Mouse (Mus musculus) megakaryocyte, embryonic 14.5 days (primary cell): ENCODE data around the gene Hbb-y. TPM values are rescaled to one million over a fixed set of nuclear protein-coding genes. Genes with fewer than 3 reads are reported as not detected.
"Not testable (repeated sequence)": the region's sequence is repeated elsewhere in the genome, so short reads cannot be mapped to it uniquely, and the experiment has no call there.

ENCODE experiments used
- H3K27me3 ChIP-seq: replicated peaks from 2 replicates; pipeline ENCODE3; 2012; ENCODE audit warnings: inconsistent platforms
- H3K36me3 ChIP-seq: replicated peaks from 2 replicates; pipeline ENCODE3; 2012; ENCODE audit warnings: low read length, inconsistent platforms, mixed read lengths
- H3K4me1 ChIP-seq: 2 replicates; pipeline ENCODE4 v1.6.1; 2012; ENCODE audit warnings: inconsistent platforms
- H3K4me3 ChIP-seq: replicated peaks from 2 replicates; pipeline ENCODE3; 2012; ENCODE audit warnings: moderate library complexity, mild to moderate bottlenecking, inconsistent platforms
- H3K9me3 ChIP-seq: 2 replicates; pipeline ENCODE4 v1.6.1; 2012; ENCODE audit warnings: inconsistent platforms
- FLI1 ChIP-seq: IDR thresholded peaks from 2 replicates; pipeline ENCODE4 v1.6.1; 2012; ENCODE audit warnings: low read length, inconsistent platforms, mixed read lengths
- GATA1 ChIP-seq: IDR thresholded peaks from 3 replicates; pipeline ENCODE4 v1.6.1; 2012; ENCODE audit warnings: mixed read lengths, low read length, inconsistent platforms, borderline replicate concordance
- polyA plus RNA-seq: library from polyadenylated mRNA; stranded (reverse); fragments of >175 nt; gene quantifications from 2 replicates; pipeline ENCODE4 v1.2.3, GENCODE M21; 2012; ENCODE audit warnings: low replicate concordance; ENCODE audit not compliant: insufficient read depth

Gene Hbb-y
- polyA plus RNA-seq, 1 experiment = 3.6 TPM

- Histone ChIP-seq H3K27me3 (no peaks in the 10 kb centered on the region), H3K4me1 (peaks cover 43% of the 10 kb centered on the region), H3K4me3 (peak within 1 kb of the TSS; percentile 38), H3K9me3 (no peaks in the 10 kb centered on the region), H3K36me3 (no peaks in the 10 kb centered on the region)
- TF ChIP-seq GATA1 = no peak
- TF ChIP-seq FLI1 = no peak
Observed at GRCm38 (mm10) chr7:103813766-103814165, 39.2 kb downstream of the Hbb-y start, which contains the start of gene Hbb-bt. Gene Hbb-bt (minus strand): TSS chr7:103813996.

- H3K36me3 ChIP-seq, H3K9me3 ChIP-seq, H3K4me3 ChIP-seq, H3K27me3 ChIP-seq: not testable (repeated sequence)
- H3K4me1 ChIP-seq = peaks cover 45% of the 10 kb centered on the region
Observed at GRCm38 (mm10) chr7:103813152-103813551, 39.9 kb downstream of the Hbb-y start.

- H3K4me1 ChIP-seq = peaks cover 45% of the 10 kb centered on the region
- no peaks in the 10 kb centered on the region for H3K27me3 ChIP-seq
- no peaks in the 10 kb centered on the region for H3K9me3 ChIP-seq
- H3K4me3 ChIP-seq = peak overlapping the region; percentile 47
- TF ChIP-seq GATA1 (no peak), FLI1 (no peak)
- H3K36me3 ChIP-seq = no peaks in the 10 kb centered on the region
Observed at GRCm38 (mm10) chr7:103812174-103812573, 40.8 kb downstream of the Hbb-y start.

- no peaks in the 10 kb centered on the region for H3K36me3 ChIP-seq
- H3K4me1 ChIP-seq = peaks cover 45% of the 10 kb centered on the region
- no peaks in the 10 kb centered on the region for H3K27me3 ChIP-seq
- TF ChIP-seq GATA1 = no peak
- TF ChIP-seq FLI1 = no peak
- H3K9me3 ChIP-seq = no peaks in the 10 kb centered on the region
- no peak overlapping the region for H3K4me3 ChIP-seq
Observed at GRCm38 (mm10) chr7:103811223-103811845, 41.7 kb downstream of the Hbb-y start.

- Histone ChIP-seq H3K36me3 (no peaks in the 10 kb centered on the region), H3K4me1 (peaks cover 45% of the 10 kb centered on the region), H3K9me3 (no peaks in the 10 kb centered on the region), H3K4me3 (no peak overlapping the region), H3K27me3 (no peaks in the 10 kb centered on the region)
- no peak for TF ChIP-seq GATA1
- no peak for TF ChIP-seq FLI1
Observed at GRCm38 (mm10) chr7:103810746-103811145, 42.3 kb downstream of the Hbb-y start.

GRCm38 (mm10) chr7:103810296-103810695 is 42.7 kb downstream of the Hbb-y start:
- peaks cover 45% of the 10 kb centered on the region for H3K4me1 ChIP-seq
- H3K4me3 ChIP-seq = no peak overlapping the region

GRCm38 (mm10) chr7:103809801-103810155 is 43.2 kb downstream of the Hbb-y start:
- Histone ChIP-seq H3K27me3 (no peaks in the 10 kb centered on the region), H3K36me3 (no peaks in the 10 kb centered on the region), H3K4me1 (peaks cover 41% of the 10 kb centered on the region), H3K9me3 (no peaks in the 10 kb centered on the region), H3K4me3 (peak overlapping the region; percentile 40)
- TF ChIP-seq GATA1 (no peak), FLI1 (no peak)

More at GRCm38 (mm10) chr7:103810296-103810695, 42.7 kb downstream of the Hbb-y start:
- H3K9me3 ChIP-seq = no peaks in the 10 kb centered on the region
- H3K36me3 ChIP-seq = no peaks in the 10 kb centered on the region
- TF ChIP-seq GATA1 = no peak
- no peaks in the 10 kb centered on the region for H3K27me3 ChIP-seq

- Histone ChIP-seq H3K9me3 (no peaks in the 10 kb centered on the region), H3K27me3 (no peaks in the 10 kb centered on the region), H3K4me1 (peaks cover 41% of the 10 kb centered on the region), H3K4me3 (no peak overlapping the region), H3K36me3 (no peaks in the 10 kb centered on the region)
- no peak for TF ChIP-seq FLI1
- no peak for TF ChIP-seq GATA1
Observed at GRCm38 (mm10) chr7:103808971-103809800, 43.8 kb downstream of the Hbb-y start.

- H3K4me1 ChIP-seq = peaks cover 37% of the 10 kb centered on the region
Observed at GRCm38 (mm10) chr7:103808120-103808519, 44.9 kb downstream of the Hbb-y start.

GRCm38 (mm10) chr7:103806856-103807255 is 46.2 kb downstream of the Hbb-y start:
- TF ChIP-seq GATA1 = no peak
- TF ChIP-seq FLI1 = no peak
- H3K36me3 ChIP-seq = no peaks in the 10 kb centered on the region
- no peak overlapping the region for H3K4me3 ChIP-seq
- H3K27me3 ChIP-seq = no peaks in the 10 kb centered on the region
- H3K9me3 ChIP-seq = no peaks in the 10 kb centered on the region
- peaks cover 30% of the 10 kb centered on the region for H3K4me1 ChIP-seq

More at GRCm38 (mm10) chr7:103808120-103808519, 44.9 kb downstream of the Hbb-y start:
- not testable (repeated sequence) for H3K36me3 ChIP-seq, H3K27me3 ChIP-seq, H3K9me3 ChIP-seq, H3K4me3 ChIP-seq

Other genes starting within 250 kb of the Hbb-y start
- gene Olfr620, start 240.7 kb downstream of the Hbb-y start, polyA plus RNA-seq = not detected in 2 replicates
- not detected in 2 replicates for gene Olfr622, start 210.5 kb downstream of the Hbb-y start, polyA plus RNA-seq
- 0.41 TPM in 1 of 2 replicates, not detected in the other for gene Olfr623, start 189.5 kb downstream of the Hbb-y start, polyA plus RNA-seq
- gene Olfr624, start 182.0 kb downstream of the Hbb-y start, polyA plus RNA-seq = not detected in 2 replicates
- not detected in 2 replicates for gene Olfr625-ps1, start 170.5 kb downstream of the Hbb-y start, polyA plus RNA-seq
- not detected in 2 replicates for gene Olfr243, start 138.5 kb downstream of the Hbb-y start, polyA plus RNA-seq
- not detected in 2 replicates for gene Olfr628, start 122.8 kb downstream of the Hbb-y start, polyA plus RNA-seq
- gene Olfr629, start 108.3 kb downstream of the Hbb-y start, polyA plus RNA-seq = not detected in 2 replicates
- not detected in 2 replicates for gene Olfr630, start 95.9 kb downstream of the Hbb-y start, polyA plus RNA-seq
- not detected in 2 replicates for gene Olfr69, start 81.6 kb downstream of the Hbb-y start, polyA plus RNA-seq
- gene Olfr68, start 73.5 kb downstream of the Hbb-y start, polyA plus RNA-seq = not detected in 2 replicates
- not detected in 2 replicates for gene Olfr67, start 61.4 kb downstream of the Hbb-y start, polyA plus RNA-seq
- 492 and 1,761 TPM in 2 replicates for gene Hbb-bt, start 39.2 kb downstream of the Hbb-y start, polyA plus RNA-seq
- gene Hbb-bs, start 25.1 kb downstream of the Hbb-y start, polyA plus RNA-seq = 423 and 663 TPM in 2 replicates
- gene Hbb-bh2, start 12.7 kb downstream of the Hbb-y start, polyA plus RNA-seq = not detected in 2 replicates
- not detected in 2 replicates for gene Hbb-bh1, start 10.1 kb downstream of the Hbb-y start, polyA plus RNA-seq
- not detected in 2 replicates for gene Olfr66, start 33.0 kb upstream of the Hbb-y start, polyA plus RNA-seq
- gene Olfr64, start 41.3 kb upstream of the Hbb-y start, polyA plus RNA-seq = not detected in 2 replicates
- gene Olfr65, start 50.3 kb upstream of the Hbb-y start, polyA plus RNA-seq = not detected in 2 replicates
- not detected in 2 replicates for gene Olfr631, start 75.6 kb upstream of the Hbb-y start, polyA plus RNA-seq
- not detected in 2 replicates for gene Olfr632, start 81.1 kb upstream of the Hbb-y start, polyA plus RNA-seq
- gene Olfr633, start 91.2 kb upstream of the Hbb-y start, polyA plus RNA-seq = not detected in 2 replicates
- gene Olfr635, start 117.9 kb upstream of the Hbb-y start, polyA plus RNA-seq = not detected in 2 replicates
- not detected in 2 replicates for gene Olfr638, start 145.5 kb upstream of the Hbb-y start, polyA plus RNA-seq
- not detected in 2 replicates for gene Olfr639, start 164.1 kb upstream of the Hbb-y start, polyA plus RNA-seq
- not detected in 2 replicates for gene Olfr640, start 172.4 kb upstream of the Hbb-y start, polyA plus RNA-seq
- gene Olfr641, start 182.2 kb upstream of the Hbb-y start, polyA plus RNA-seq = not detected in 2 replicates
- not detected in 2 replicates for gene Olfr642, start 199.4 kb upstream of the Hbb-y start, polyA plus RNA-seq
- gene 4930516K23Rik, start 208.2 kb upstream of the Hbb-y start, polyA plus RNA-seq = 0.04 TPM in 1 of 2 replicates, not detected in the other
- not detected in 2 replicates for gene Olfr644, start 218.7 kb upstream of the Hbb-y start, polyA plus RNA-seq
- not detected in 2 replicates for gene Olfr645, start 232.2 kb upstream of the Hbb-y start, polyA plus RNA-seq